Mouse (Mus musculus) lung, adult 2 months (tissue): ENCODE data around the gene Zc3h12a.

Experiments
- CTCF ChIP-seq: fragments of 200-500 bp; IDR thresholded peaks from 2 replicates; pipeline ENCODE4 v1.5.1; 2011; ENCODE audit warnings: mild to moderate bottlenecking, low read length, control low read depth; ENCODE audit not compliant: insufficient read depth
- POLR2A ChIP-seq: fragments of 200-500 bp; IDR thresholded peaks from 2 replicates; pipeline ENCODE4 v1.6.1; 2011; ENCODE audit warnings: low read depth, mild to moderate bottlenecking, control low read depth, low read length, borderline replicate concordance; ENCODE audit errors: extremely low read depth

- TF ChIP-seq CTCF (no peak), POLR2A (no peak)
Observed at GRCm38 (mm10) chr4:125093031-125093430, 34.6 kb downstream of the Zc3h12a start.
